Mouse (Mus musculus): Measurements from ENCODE around the gene Fcgr2b. TPM values are rescaled to one million over a fixed set of nuclear protein-coding genes. Genes with fewer than 3 reads are reported as not detected.
A peak's percentile ranks its signal among the peaks of the same experiment; 100 is the strongest.

Fcgr2b gene
- polyA plus RNA-seq (2015; fragmentation: Nextera tagmentation; extraction: Ambion mirVana): 1.8 and 2.8 TPM in 2 replicates

DNA sequence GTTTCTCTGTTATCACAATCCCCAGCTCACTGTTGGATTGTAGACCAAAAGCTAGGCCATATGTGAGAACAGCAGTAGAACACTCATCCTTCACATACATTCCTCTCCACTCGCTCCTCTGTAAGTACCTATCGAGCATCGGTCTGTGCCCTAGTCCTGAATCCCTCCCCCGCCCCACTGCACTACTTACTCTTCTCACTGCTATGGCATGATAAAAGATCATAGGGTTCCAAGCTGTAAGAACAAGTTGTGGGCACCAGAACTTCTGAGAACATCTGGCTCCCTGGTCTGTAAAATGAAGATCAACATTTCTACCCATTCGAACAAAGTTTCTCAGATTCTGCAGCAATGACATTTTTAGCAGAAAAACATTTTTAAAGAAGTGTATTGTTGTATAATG is at the start of gene Fcgr2b:
Fcgr2b (minus strand) TSS at position 101 of the 400 bp plus-strand sequence.
- ATAC-seq (replicated peaks; ENCODE audit: low FRiP score): 0 out of 2 replicates have a peak, but pooled peaks have one; percentile 25
- H3K4me2 ChIP-seq: no peak within 1 kb of the TSS
- H3K4me1 ChIP-seq: no peaks in the 10 kb centered on the region
- H3K36me3 ChIP-seq: no peaks in the 10 kb centered on the region
- 89% methylated on average over 5 of the region's 5 CpGs for WGBS
- no peak within 1 kb of the TSS for H3K9ac ChIP-seq
- H3K9me3 ChIP-seq (replicated peaks): no peaks in the 10 kb centered on the region
- H3K4me3 ChIP-seq (replicated peaks): no peak within 1 kb of the TSS
- H3K27me3 ChIP-seq: no peaks in the 10 kb centered on the region
- peak within 1 kb of the TSS; percentile 24 for H3K27ac ChIP-seq

DNA sequence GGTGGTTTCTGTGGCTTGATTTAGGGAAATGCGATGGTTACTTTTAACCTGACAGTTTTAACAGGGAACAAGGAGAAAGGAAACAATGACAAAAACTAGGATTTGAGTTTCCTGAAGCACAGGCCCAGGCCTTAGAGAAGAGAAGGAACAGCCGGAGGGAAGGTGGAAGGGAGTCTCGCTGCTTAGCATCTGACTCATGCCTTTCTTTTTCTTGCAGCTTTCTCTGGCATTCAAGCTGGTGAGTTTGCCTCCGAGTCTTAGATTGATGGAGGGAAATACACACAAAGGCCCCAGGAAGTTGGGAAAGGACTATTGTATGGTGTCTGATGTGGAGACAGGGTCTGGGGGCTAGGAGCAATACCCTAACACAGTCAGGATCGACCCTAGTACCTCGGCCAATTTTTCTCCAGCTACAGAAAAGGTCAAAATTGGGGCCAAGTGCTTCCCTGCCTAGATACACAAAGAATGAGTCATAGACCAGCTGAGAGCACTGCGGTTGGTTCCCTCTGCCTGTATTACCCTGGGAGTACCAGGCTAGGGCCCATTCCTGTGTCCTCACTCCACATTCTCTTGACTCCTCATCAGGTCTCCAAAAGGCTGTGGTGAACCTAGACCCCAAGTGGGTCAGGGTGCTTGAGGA is 43.1 kb upstream of the Fcgr2b start:
- no peaks in the 10 kb centered on the region for H3K9me3 ChIP-seq (replicated peaks)
- H3K4me1 ChIP-seq: no peaks in the 10 kb centered on the region
- ATAC-seq (replicated peaks; ENCODE audit: low FRiP score): no peak
- no peak overlapping the region for H3K4me2 ChIP-seq
- no peak overlapping the region for H3K27ac ChIP-seq
- 76% methylated on average over 7 of the region's 7 CpGs for WGBS
- no peak overlapping the region for H3K9ac ChIP-seq
- no peaks in the 10 kb centered on the region; the same call in 1 of the 2 replicates for H3K27me3 ChIP-seq
- H3K36me3 ChIP-seq: no peaks in the 10 kb centered on the region
- no peak overlapping the region for H3K4me3 ChIP-seq (replicated peaks)

DNA sequence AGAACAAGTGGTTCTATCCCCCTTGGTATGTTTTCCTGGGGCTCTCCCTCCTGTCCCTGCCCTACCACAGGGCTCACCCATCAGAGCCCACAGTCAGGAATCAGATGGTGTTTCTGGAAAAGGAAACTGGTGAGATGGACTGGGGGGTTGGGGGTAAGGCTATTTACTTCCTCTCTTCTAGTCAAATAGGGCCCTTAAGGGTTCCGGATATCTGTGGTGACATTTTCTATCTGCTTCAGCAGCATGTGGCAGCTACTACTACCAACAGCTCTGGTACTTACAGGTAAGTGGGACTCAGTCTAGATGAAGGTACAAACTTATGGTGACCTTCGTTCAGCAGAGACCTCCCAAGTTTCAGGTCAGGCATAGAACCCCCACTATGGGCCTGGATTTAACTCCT is 42.4 kb upstream of the Fcgr2b start, which contains the start of gene Fcgr4:
Fcgr4 (plus strand) TSS at position 184 of the 400 bp plus-strand sequence.
- Histone ChIP-seq H3K4me1 (no peaks in the 10 kb centered on the region), H3K27ac (no peak within 1 kb of the TSS), H3K4me3 (replicated peaks) (no peak within 1 kb of the TSS), H3K27me3 (no peaks in the 10 kb centered on the region), H3K36me3 (no peaks in the 10 kb centered on the region), H3K9ac (no peak within 1 kb of the TSS), H3K4me2 (no peak within 1 kb of the TSS), H3K9me3 (replicated peaks) (no peaks in the 10 kb centered on the region)
- ATAC-seq (replicated peaks; ENCODE audit: low FRiP score): no peak
- WGBS: 85% methylated on average over 2 of the region's 2 CpGs

GRCm38 (mm10) chr1:171017468-171018158 is 41.3 kb upstream of the Fcgr2b start:
- no peak for ATAC-seq (replicated peaks; ENCODE audit: low FRiP score)
- Histone ChIP-seq H3K27me3 (no peaks in the 10 kb centered on the region), H3K36me3 (no peaks in the 10 kb centered on the region)

DNA sequence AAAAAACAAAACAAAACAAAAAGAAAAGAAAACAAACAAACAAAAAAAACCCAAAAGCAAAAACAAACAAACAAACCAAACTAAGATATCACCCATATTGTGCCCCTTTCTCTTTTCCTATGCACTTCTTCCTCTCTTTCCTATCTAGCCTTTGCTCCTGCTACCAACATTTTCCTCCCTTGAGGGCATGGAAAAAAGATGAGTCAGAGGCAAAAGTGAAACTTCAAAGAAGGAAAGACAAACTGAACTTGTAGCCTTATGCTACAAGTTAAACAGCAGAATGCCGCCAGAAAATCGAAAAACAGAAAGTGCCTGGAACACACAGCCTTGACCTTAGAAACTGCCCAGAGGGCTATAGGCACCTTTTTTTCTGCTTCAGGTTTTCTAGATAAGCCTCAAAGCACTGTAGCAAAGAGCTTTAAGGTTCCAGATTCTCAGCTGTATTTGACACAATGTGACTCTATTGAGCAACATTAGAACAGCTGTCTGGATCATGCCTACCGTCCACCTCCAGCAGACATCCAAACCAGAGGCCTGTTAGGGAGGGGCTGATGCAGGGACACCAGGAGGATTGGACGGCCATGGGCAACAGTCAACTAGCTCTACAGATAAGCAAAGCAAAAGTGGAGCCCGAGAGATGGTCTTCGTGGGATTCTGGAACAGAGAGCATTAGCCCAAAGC is 40.5 kb upstream of the Fcgr2b start:
- Histone ChIP-seq H3K4me1 (no peaks in the 10 kb centered on the region), H3K4me2 (no peak overlapping the region), H3K27ac (no peak overlapping the region), H3K27me3 (no peaks in the 10 kb centered on the region), H3K9ac (no peak overlapping the region), H3K4me3 (replicated peaks) (no peak overlapping the region), H3K9me3 (replicated peaks) (no peaks in the 10 kb centered on the region), H3K36me3 (no peaks in the 10 kb centered on the region)
- no peak for ATAC-seq (replicated peaks; ENCODE audit: low FRiP score)
- 82% methylated on average over 6 of the region's 6 CpGs for WGBS

More at GRCm38 (mm10) chr1:171017468-171018158, 41.3 kb upstream of the Fcgr2b start:
- 35% methylated on average over 6 of the region's 6 CpGs for WGBS
- Histone ChIP-seq H3K4me3 (replicated peaks) (no peak overlapping the region), H3K9me3 (replicated peaks) (no peaks in the 10 kb centered on the region), H3K4me2 (no peak overlapping the region), H3K9ac (no peak overlapping the region), H3K4me1 (no peaks in the 10 kb centered on the region), H3K27ac (no peak overlapping the region)

DNA sequence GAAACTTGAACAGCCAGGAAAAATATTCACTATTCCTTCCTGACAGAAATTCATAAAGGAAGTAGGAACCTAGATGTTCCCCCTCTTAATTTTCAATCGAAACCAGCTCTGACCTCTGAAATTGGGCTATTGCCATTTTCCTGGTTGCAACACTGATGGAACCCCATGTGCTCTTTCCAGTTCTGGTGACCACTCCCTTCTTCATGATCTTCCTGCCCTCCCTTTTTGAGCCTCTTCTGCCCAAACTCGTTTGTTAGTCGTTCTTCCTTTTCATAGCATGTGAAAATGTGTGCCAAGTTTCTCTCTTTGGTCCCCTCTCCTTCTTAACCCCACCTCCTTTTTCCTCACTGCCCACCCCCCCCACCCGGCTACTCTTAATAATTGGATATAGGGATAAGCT is 35.4 kb upstream of the Fcgr2b start:
- WGBS: 74% methylated on average over 4 of the region's 4 CpGs
- no peak overlapping the region for H3K27ac ChIP-seq
- no peak for ATAC-seq (replicated peaks; ENCODE audit: low FRiP score)
- H3K4me3 ChIP-seq (replicated peaks): no peak overlapping the region
- H3K9me3 ChIP-seq (replicated peaks): no peaks in the 10 kb centered on the region
- H3K4me2 ChIP-seq: no peak overlapping the region
- H3K4me1 ChIP-seq: no peaks in the 10 kb centered on the region
- no peak overlapping the region for H3K9ac ChIP-seq
- no peaks in the 10 kb centered on the region for H3K27me3 ChIP-seq
- H3K36me3 ChIP-seq: no peaks in the 10 kb centered on the region

DNA sequence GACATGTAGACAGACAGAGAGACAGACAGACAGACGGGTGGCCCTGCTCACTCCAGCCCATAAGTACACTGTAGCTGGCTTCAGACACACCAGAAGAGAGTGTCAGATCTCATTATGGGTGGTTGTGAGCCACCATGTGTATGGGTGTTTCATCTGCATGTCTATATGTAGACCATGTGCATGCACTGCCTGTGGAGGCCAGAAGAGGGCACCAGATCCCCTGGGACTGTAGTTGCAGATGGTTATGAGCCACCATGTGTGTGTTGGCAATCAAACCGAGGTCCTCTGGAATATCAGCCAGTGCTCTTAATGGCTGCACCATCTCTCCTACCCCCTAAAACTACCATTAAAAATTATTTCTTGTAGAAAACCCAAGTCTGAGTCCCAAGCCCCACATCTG is 30.6 kb upstream of the Fcgr2b start:
- H3K4me1 ChIP-seq: no peaks in the 10 kb centered on the region
- H3K27ac ChIP-seq: no peak overlapping the region
- no peak overlapping the region for H3K4me3 ChIP-seq (replicated peaks)
- H3K9ac ChIP-seq: no peak overlapping the region
- ATAC-seq (replicated peaks; ENCODE audit: low FRiP score): no peak
- 94% methylated on average over 2 of the region's 2 CpGs for WGBS
- no peak overlapping the region for H3K4me2 ChIP-seq
- H3K36me3 ChIP-seq: no peaks in the 10 kb centered on the region
- H3K9me3 ChIP-seq (replicated peaks): no peaks in the 10 kb centered on the region
- no peaks in the 10 kb centered on the region for H3K27me3 ChIP-seq

GRCm38 (mm10) chr1:171006335-171006734 is 30.0 kb upstream of the Fcgr2b start:
- WGBS: 84% methylated on average over 4 of the region's 4 CpGs
- Histone ChIP-seq H3K4me1 (no peaks in the 10 kb centered on the region), H3K9me3 (replicated peaks) (no peaks in the 10 kb centered on the region), H3K9ac (no peak overlapping the region), H3K4me3 (replicated peaks) (no peak overlapping the region), H3K27ac (no peak overlapping the region), H3K27me3 (no peaks in the 10 kb centered on the region), H3K4me2 (no peak overlapping the region), H3K36me3 (no peaks in the 10 kb centered on the region)
- no peak for ATAC-seq (replicated peaks; ENCODE audit: low FRiP score)

- H3K4me3 ChIP-seq (replicated peaks): no peak overlapping the region
- H3K9me3 ChIP-seq (replicated peaks): no peaks in the 10 kb centered on the region
- no peaks in the 10 kb centered on the region for H3K27me3 ChIP-seq
- H3K4me2 ChIP-seq: no peak overlapping the region
- no peak overlapping the region for H3K9ac ChIP-seq
- H3K36me3 ChIP-seq: no peaks in the 10 kb centered on the region
- H3K27ac ChIP-seq: no peak overlapping the region
- no peaks in the 10 kb centered on the region for H3K4me1 ChIP-seq
- ATAC-seq (replicated peaks; ENCODE audit: low FRiP score): no peak
These were observed 29.2 kb upstream of the Fcgr2b start for GRCm38 (mm10) chr1:171005586-171005985.

- Histone ChIP-seq H3K4me2 (no peak overlapping the region), H3K9me3 (replicated peaks) (no peaks in the 10 kb centered on the region), H3K27me3 (0 out of 2 replicates have a peak, but pooled peaks cover under 1% of the 10 kb centered on the region), H3K36me3 (no peaks in the 10 kb centered on the region), H3K27ac (no peak overlapping the region), H3K9ac (no peak overlapping the region), H3K4me3 (replicated peaks) (no peak overlapping the region), H3K4me1 (no peaks in the 10 kb centered on the region)
- 73% methylated on average over 6 of the region's 6 CpGs for WGBS
- ATAC-seq (replicated peaks; ENCODE audit: low FRiP score): no peak
These were observed 28.7 kb upstream of the Fcgr2b start for GRCm38 (mm10) chr1:171005081-171005480.

DNA sequence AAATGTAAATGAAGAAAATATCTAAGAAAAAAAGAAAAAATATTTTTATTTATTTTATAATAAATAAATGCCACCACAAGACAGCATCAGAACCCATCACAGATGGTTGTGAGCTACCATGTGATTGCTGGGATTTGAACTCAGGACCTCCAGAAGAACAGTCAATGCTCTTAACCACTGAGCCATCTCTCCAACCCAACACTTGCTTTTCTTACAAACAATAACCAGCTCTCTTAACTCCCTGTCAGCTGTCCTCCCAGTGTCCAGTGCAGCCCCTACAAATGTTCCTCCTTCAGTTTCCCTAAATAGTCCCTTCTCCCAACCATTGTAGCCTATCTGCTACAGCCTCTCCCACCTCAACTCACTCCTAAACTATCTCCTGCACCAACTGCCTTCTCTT is 23.5 kb upstream of the Fcgr2b start:
- Histone ChIP-seq H3K27me3 (peaks cover 9% of the 10 kb centered on the region; the same call in 1 of the 2 replicates), H3K36me3 (no peaks in the 10 kb centered on the region), H3K4me3 (replicated peaks) (no peak overlapping the region), H3K27ac (no peak overlapping the region), H3K4me2 (no peak overlapping the region), H3K9me3 (replicated peaks) (no peaks in the 10 kb centered on the region), H3K9ac (no peak overlapping the region), H3K4me1 (no peaks in the 10 kb centered on the region)
- ATAC-seq (replicated peaks; ENCODE audit: low FRiP score): no peak
